Mouse (Mus musculus) forebrain, embryonic 12.5 days (tissue): ENCODE measurements around the gene Gm12569. TPM values are rescaled to one million over a fixed set of nuclear protein-coding genes. Genes with fewer than 3 reads are reported as not detected.

Experiments
- ATAC-seq: fragments of 200-750 bp; cut with Nextera tagmentation; 2 replicates; pipeline ENCODE4 v1.8.0; 2017; ENCODE audit warnings: moderate TSS enrichment; ENCODE audit not compliant: low FRiP score
- H3K27ac ChIP-seq: fragments of 300-500 bp; sonication (generic); 2 replicates; pipeline ENCODE4 v1.5.1; 2016; ENCODE audit warnings: mild to moderate bottlenecking
- H3K27me3 ChIP-seq: fragments of 300-500 bp; sonication (generic); 2 replicates; pipeline ENCODE4 v1.6.1; 2016; ENCODE audit warnings: mild to moderate bottlenecking
- H3K36me3 ChIP-seq: fragments of 300-500 bp; sonication (generic); replicated peaks from 2 replicates; pipeline ENCODE4 v1.6.1; 2016; ENCODE audit warnings: mild to moderate bottlenecking
- H3K4me1 ChIP-seq: fragments of 300-500 bp; sonication (generic); 2 replicates; pipeline ENCODE4 v1.6.1; 2016
- H3K4me2 ChIP-seq: fragments of 300-500 bp; sonication (generic); 2 replicates; pipeline ENCODE4 v1.6.1; 2016; ENCODE audit warnings: mild to moderate bottlenecking, moderate library complexity
- H3K4me3 ChIP-seq: fragments of 300-500 bp; sonication (generic); replicated peaks from 2 replicates; pipeline ENCODE4 v1.5.1; 2016; ENCODE audit warnings: mild to moderate bottlenecking
- H3K9ac ChIP-seq: fragments of 300-500 bp; sonication (generic); 2 replicates; pipeline ENCODE4 v1.6.1; 2016; ENCODE audit warnings: mild to moderate bottlenecking
- H3K9me3 ChIP-seq: fragments of 300-500 bp; sonication (generic); 2 replicates; pipeline ENCODE4 v1.6.1; 2016
- WGBS: fragments of 180-500 bp; shearing (Covaris S2); methylation state at CpG from one replicate; pipeline ENCODE4 v1.1.7; 2016; 5-methylcytosine and 5-hydroxymethylcytosine counted together
- polyA plus RNA-seq: library from polyadenylated mRNA; unstranded; fragments of >200 nt; fragmentation: Nextera tagmentation; extraction: Ambion mirVana; gene quantifications from 2 replicates; pipeline ENCODE4 v1.2.1, GENCODE M21; 2016

The Gm12569 gene
- polyA plus RNA-seq = not detected in 2 replicates

DNA sequence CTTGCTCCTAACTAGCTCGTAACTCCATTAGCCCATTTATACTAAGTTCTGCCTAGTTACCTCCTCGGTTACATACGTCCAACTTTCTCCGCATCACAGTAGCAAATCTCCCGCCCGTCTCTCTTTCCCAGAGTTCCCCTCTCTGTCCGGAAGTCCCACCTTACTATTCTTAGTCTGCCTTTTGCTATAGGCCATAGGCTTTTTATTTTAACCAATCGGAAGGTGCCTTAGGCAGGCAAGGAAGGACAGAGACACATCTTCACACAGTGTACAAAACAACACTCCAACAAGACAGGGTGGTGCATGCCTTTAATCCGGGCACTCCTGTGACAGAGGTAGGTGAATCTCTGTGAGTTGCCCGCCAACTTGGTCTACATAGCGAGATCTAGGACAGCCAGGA lies at the start of gene Gm12569:
TSS of gene Gm12569 (plus strand) at position 166 of the 400 bp plus-strand sequence.
- no peak within 1 kb of the TSS for H3K27ac ChIP-seq
- H3K4me3 ChIP-seq = no peak within 1 kb of the TSS
- WGBS = 95% methylated on average over 11 of the region's 11 CpGs
- H3K27me3 ChIP-seq = no peaks in the 10 kb centered on the region
- H3K36me3 ChIP-seq = no peaks in the 10 kb centered on the region
- no peak within 1 kb of the TSS for H3K4me2 ChIP-seq
- H3K4me1 ChIP-seq = no peaks in the 10 kb centered on the region
- no peak within 1 kb of the TSS for H3K9ac ChIP-seq
- H3K9me3 ChIP-seq = no peaks in the 10 kb centered on the region
- ATAC-seq = no peak

DNA sequence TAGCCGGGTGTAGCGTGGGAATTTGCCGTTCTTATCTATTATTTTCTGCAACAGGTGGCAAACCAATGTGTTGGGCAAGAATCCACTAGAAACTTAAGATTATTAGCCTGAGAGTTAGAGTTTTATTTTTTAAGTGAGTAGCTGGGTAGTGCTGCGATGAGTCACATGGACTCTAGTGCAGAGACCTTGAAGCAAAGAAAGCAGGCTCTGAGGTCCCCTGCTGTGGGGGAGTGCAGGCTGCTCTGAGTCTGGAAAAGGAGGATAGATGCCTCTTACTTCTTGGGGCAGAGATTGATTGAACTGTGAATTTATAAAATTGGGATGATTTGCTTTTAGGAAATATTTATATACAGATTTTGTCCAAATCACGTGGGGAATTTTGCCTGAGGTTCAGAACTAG lies 17.5 kb upstream of the Gm12569 start:
- ATAC-seq = no peak

DNA sequence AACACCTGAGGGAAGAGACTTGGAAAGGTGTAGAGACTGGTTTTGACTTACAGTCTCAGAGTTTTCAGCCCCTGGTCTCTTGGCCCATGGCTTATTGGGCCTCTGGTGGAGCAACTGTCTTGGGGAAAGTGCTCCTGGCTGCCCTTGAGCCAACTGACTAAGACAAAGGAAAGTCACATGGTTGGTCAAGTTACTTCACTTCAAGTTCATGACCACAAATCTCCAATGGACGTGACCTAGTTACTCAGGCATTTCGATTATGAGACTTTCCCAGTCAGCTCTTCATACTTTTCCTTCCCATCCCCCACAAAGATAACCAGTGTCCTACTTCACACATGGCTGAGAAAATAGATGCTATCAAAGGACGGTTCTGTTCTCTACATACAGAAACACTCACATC lies 12.5 kb upstream of the Gm12569 start:
- H3K4me3 ChIP-seq = no peak overlapping the region
- no peak for ATAC-seq
- H3K27ac ChIP-seq = no peak overlapping the region
- no peaks in the 10 kb centered on the region for H3K27me3 ChIP-seq
- H3K4me2 ChIP-seq = no peak overlapping the region
- H3K9ac ChIP-seq = no peak overlapping the region
- H3K4me1 ChIP-seq = no peaks in the 10 kb centered on the region
- H3K36me3 ChIP-seq = no peaks in the 10 kb centered on the region
- no peaks in the 10 kb centered on the region for H3K9me3 ChIP-seq
- WGBS = 85% methylated on average over 3 of the region's 3 CpGs

More for the DNA sequence above, 17.5 kb upstream of the Gm12569 start:
- Histone ChIP-seq H3K36me3 (no peaks in the 10 kb centered on the region), H3K27me3 (no peaks in the 10 kb centered on the region), H3K4me3 (no peak overlapping the region), H3K4me1 (no peaks in the 10 kb centered on the region), H3K27ac (no peak overlapping the region), H3K4me2 (no peak overlapping the region), H3K9ac (no peak overlapping the region), H3K9me3 (no peaks in the 10 kb centered on the region)
- WGBS = 84% methylated on average over 5 of the region's 5 CpGs

DNA sequence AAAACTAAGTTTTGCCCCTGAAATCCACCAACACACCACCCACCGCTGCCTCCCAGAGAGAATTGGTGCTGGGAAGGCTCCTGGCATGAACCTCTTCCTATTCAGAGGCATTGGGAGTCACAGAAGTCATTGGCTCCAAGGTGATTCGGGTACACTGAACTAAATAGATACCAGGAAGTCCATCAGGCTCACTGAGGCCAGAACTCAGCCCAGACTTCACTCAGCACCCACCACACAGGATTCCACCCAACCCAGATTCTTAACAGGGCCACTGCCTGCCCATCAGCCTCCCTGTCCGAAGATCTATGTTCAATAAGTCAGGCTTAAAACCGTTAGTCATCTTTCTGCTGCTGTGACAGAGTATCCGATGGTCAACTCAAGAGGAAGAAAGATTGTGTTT lies 8.8 kb upstream of the Gm12569 start:
- no peaks in the 10 kb centered on the region for H3K27me3 ChIP-seq
- no peaks in the 10 kb centered on the region for H3K4me1 ChIP-seq
- no peak overlapping the region for H3K27ac ChIP-seq
- ATAC-seq = no peak
- no peak overlapping the region for H3K4me3 ChIP-seq
- H3K4me2 ChIP-seq = no peak overlapping the region
- no peaks in the 10 kb centered on the region for H3K9me3 ChIP-seq
- no peaks in the 10 kb centered on the region for H3K36me3 ChIP-seq
- 90% methylated on average over 5 of the region's 5 CpGs for WGBS
- H3K9ac ChIP-seq = no peak overlapping the region

DNA sequence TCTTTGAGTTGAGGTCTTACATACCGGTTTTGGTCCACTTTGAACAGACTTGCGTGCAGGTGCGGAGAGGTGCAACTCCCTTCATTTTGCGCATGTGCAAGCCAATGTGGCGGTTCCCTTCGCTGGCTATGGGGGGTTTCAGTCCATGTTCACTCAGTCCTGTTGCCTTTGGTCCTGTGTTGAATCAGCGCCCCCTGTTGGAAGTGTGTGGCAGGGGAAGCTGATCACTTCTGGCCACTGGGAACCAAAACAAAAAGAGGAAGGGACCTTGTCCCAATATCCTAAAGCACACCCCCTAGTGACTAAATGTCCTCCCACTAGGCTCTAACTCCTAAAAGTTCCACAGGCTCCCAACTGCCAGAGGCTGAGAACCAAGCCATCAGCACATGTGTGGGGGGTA lies 6.3 kb upstream of the Gm12569 start:
- no peak overlapping the region for H3K27ac ChIP-seq
- WGBS = 84% methylated on average over 7 of the region's 7 CpGs

DNA sequence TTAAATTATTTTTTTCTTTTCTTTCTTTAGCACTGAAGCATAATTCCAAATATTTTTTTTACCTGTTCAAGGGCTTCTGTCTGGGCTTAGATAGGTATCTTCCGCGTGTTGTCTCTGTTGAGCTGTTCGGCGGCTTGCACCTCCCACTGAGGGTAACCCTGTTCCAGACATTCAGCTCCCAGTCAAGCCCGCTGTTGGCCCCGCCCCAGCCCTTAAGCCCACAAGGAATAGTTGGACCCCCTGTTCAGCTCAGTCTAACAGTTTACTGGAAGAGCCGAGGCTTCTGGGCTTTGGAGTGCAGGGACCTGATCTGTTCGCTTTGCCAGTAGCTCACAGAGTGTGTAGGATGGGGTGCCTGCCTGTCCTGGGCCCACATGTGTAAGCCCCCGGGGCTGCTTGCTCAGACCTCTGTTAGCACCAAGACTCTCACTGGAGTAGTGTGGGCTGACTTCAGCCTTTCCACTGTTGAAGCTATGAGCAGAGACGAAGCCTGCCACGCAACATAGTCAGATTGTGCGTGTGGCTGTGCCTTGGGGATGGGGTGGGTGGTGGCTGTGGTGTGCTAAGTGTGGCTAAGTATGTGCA lies 785 bp upstream of the Gm12569 start:
- no peak overlapping the region for H3K9ac ChIP-seq
- H3K4me1 ChIP-seq = no peaks in the 10 kb centered on the region
- WGBS = 84% methylated on average over 12 of the region's 12 CpGs
- ATAC-seq = no peak
- no peak overlapping the region for H3K27ac ChIP-seq
- H3K9me3 ChIP-seq = no peaks in the 10 kb centered on the region
- no peaks in the 10 kb centered on the region for H3K36me3 ChIP-seq
- H3K27me3 ChIP-seq = no peaks in the 10 kb centered on the region
- no peak overlapping the region for H3K4me2 ChIP-seq
- H3K4me3 ChIP-seq = no peak overlapping the region

More for the DNA sequence above, 6.3 kb upstream of the Gm12569 start:
- Histone ChIP-seq H3K36me3 (no peaks in the 10 kb centered on the region), H3K9ac (no peak overlapping the region), H3K27me3 (no peaks in the 10 kb centered on the region), H3K9me3 (no peaks in the 10 kb centered on the region), H3K4me3 (no peak overlapping the region), H3K4me1 (no peaks in the 10 kb centered on the region), H3K4me2 (no peak overlapping the region)
- no peak for ATAC-seq

DNA sequence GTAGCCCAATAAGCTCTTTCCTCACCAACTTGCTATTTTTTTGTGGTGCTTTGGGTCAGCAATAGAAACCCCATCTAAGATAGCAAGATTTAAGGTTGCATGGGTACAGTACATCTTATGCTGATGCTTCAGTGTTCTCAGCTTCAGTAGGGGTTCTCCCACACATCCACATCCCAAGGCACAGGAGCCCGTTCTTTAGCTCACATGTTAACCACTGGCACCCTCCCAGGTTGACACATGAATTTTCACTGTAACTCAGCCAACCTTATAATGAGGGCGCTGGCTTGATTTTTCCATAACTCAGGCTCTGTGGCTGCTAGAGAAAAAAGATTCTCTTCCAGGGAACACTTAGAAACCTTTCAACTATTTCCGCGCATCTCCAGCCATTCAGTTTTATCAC lies 6.8 kb downstream of the Gm12569 start:
- ATAC-seq = no peak
- 93% methylated on average over 4 of the region's 4 CpGs for WGBS
- no peak overlapping the region for H3K27ac ChIP-seq

DNA sequence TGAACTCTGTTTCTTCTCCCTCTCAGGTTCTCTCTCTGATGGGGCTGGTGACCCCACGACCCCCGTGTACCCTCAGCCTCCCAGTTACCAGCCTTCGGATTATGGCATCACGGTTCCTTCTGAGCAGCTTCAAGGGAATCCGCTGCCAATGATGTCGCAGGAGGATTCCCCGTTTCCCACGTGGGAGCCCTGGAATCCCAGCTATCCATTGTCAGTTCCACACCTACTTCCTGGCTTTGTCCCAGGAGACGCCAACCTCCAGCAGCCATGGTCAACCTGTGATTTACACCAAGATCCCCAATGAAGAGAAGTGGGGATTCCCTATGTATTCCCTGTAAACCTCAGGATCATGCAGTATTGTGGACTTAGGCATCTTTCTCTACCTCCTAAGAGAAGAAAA lies 14.4 kb downstream of the Gm12569 start:
- H3K9ac ChIP-seq = no peak overlapping the region
- no peaks in the 10 kb centered on the region for H3K27me3 ChIP-seq
- no peak overlapping the region for H3K4me2 ChIP-seq
- H3K36me3 ChIP-seq = no peaks in the 10 kb centered on the region
- no peaks in the 10 kb centered on the region for H3K4me1 ChIP-seq
- no peak overlapping the region for H3K27ac ChIP-seq
- no peak overlapping the region for H3K4me3 ChIP-seq
- WGBS = 83% methylated on average over 9 of the region's 9 CpGs
- H3K9me3 ChIP-seq = no peaks in the 10 kb centered on the region
- no peak for ATAC-seq

More for the DNA sequence above, 6.8 kb downstream of the Gm12569 start:
- Histone ChIP-seq H3K9ac (no peak overlapping the region), H3K27me3 (no peaks in the 10 kb centered on the region), H3K4me3 (no peak overlapping the region), H3K9me3 (no peaks in the 10 kb centered on the region), H3K4me2 (no peak overlapping the region), H3K36me3 (no peaks in the 10 kb centered on the region), H3K4me1 (no peaks in the 10 kb centered on the region)

DNA sequence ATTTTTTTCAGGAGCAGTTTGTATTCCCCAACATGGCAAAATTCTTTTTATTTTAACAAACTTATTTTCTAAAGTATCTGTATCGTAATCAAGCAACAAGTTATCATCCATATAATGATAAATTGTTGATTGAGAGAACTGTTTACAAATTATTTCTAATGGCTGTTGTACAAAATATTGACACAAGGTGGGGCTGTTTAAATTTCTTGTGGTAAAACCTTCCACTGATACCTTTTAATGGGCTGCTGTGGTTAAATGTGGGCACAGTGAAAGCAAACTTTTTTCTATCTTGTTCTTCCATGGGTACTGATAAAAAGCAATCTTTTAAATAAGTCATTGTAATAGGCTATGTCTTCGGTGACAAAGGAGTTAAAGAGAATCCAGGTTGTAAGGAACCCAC lies 22.6 kb downstream of the Gm12569 start:
- Histone ChIP-seq H3K9ac (no peak overlapping the region), H3K4me1 (no peaks in the 10 kb centered on the region), H3K9me3 (no peaks in the 10 kb centered on the region), H3K36me3 (no peaks in the 10 kb centered on the region), H3K4me2 (no peak overlapping the region), H3K4me3 (no peak overlapping the region), H3K27me3 (no peaks in the 10 kb centered on the region), H3K27ac (no peak overlapping the region)
- no peak for ATAC-seq
- 94% methylated on average over 2 of the region's 2 CpGs for WGBS

DNA sequence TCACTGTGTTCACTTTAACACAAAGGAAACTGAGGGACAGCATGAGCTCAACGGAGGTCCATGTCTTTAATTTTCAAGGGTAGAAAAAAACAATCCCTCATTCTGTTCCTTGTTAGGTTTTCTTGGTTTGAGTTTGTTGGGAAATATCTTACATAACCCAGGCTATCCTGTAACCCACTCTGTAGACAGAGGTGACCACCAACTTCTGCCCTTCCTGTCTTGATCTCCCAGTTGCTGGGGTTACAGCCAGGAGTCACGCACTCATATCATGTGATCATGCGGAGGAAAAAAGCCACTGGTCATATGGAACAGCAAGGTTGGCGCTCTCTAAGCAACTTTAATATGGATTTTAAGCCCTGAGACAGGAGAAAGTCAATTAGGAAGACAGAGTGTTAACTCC lies 36.7 kb downstream of the Gm12569 start:
- Histone ChIP-seq H3K9me3 (no peaks in the 10 kb centered on the region), H3K4me3 (no peak overlapping the region), H3K4me1 (peaks cover under 1% of the 10 kb centered on the region; the same call in 1 of the 2 replicates), H3K9ac (no peak overlapping the region), H3K36me3 (no peaks in the 10 kb centered on the region), H3K27ac (no peak overlapping the region), H3K27me3 (no peaks in the 10 kb centered on the region), H3K4me2 (no peak overlapping the region)
- no peak for ATAC-seq
- 87% methylated on average over 4 of the region's 4 CpGs for WGBS

DNA sequence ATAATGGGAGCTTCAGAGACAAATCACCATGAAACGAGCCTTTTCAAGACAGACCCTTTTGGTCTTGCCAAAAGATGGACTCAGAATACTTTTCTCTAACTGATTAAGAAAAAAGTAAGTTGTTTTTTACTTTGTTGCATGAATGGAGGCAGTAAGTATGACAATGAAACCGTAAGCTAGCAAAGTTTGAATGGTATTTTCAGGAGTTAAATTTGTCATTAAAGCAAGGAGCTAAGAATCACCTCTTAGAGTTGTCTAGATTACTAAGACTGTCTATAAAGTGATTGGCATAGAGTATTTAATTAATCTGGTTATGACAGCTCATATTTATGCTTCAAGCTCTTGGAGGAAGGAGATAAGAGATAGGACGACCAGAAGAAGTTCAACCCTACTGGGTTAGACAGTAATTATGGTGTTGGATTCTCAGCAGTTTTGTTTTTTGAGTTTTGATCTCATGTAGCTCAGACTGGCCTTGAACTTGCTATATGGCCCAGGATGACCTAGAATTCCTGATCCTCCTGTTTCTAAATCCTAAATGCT lies 41.5 kb downstream of the Gm12569 start, which contains the start of gene Clk4:
TSS of gene Clk4 (plus strand) at position 51 of the 540 bp plus-strand sequence.
- Histone ChIP-seq H3K9ac (peak within 1 kb of the TSS; percentile 67), H3K4me3 (peak within 1 kb of the TSS; percentile 79), H3K4me1 (peaks cover 27% of the 10 kb centered on the region), H3K27ac (peak within 1 kb of the TSS; percentile 93), H3K9me3 (no peaks in the 10 kb centered on the region), H3K4me2 (peak within 1 kb of the TSS; percentile 79), H3K27me3 (no peaks in the 10 kb centered on the region), H3K36me3 (0 out of 2 replicates have a peak, but pooled peaks cover under 1% of the 10 kb centered on the region)
- WGBS = 77% methylated on average over 3 of the region's 3 CpGs
- ATAC-seq = no peak

DNA sequence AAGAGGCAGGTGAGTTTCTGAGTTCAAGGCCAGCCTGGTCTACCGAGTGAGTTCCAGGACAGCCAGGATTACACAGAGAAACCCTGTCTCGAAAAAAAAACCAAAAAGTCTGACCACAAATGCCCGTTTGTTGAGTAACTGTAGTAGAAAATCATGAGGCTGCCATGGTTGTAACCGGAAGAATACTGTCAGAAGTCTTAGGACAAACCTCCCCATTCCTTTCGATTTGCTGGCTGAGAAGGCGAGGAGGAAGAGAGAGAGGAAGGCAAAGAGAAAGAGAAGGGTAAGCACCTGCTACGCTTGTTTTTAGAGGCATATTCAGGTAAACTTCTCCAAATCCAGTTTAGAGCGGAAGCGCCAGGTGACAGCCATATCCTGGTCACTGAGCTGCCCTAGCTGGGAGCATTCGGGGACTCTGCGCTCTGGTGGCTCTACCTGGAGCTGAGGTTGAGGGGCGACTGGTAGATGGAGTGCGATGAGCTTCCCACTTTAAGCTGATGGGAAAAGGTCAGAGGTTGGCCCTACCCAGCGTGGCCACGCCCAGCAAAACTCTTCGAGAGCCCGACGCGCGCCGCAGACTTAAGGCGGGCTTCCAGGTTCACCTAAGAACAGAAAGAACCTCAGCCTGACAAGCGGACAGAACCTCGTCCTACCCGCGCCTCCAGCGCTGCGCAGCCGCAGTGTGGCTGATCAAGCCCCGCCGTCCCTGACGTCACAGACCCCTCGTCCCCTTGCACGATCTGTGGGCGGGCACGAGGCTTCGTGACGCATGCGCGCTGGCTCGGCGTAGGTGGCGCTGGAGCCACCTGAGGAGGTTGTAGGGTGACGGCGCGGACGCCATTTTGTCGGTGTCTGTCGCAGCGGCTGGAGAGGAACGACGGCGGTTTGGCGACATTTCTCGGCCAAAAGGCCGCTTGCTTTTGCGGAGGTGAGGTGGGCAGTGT lies 42.3 kb downstream of the Gm12569 start, which contains the start of gene BC049762:
TSS of gene BC049762 (minus strand) at position 705 of the 944 bp plus-strand sequence.
- 9% methylated on average over 57 of the region's 57 CpGs for WGBS
- peaks cover 5% of the 10 kb centered on the region; the same call in 1 of the 2 replicates for H3K36me3 ChIP-seq
- H3K4me2 ChIP-seq = peak within 1 kb of the TSS; percentile 79
- H3K9ac ChIP-seq = peak within 1 kb of the TSS; percentile 87
- H3K27me3 ChIP-seq = no peaks in the 10 kb centered on the region
- H3K4me3 ChIP-seq = peak within 1 kb of the TSS; percentile 79
- ATAC-seq = peak; percentile 98
- peaks cover 27% of the 10 kb centered on the region for H3K4me1 ChIP-seq
- peak within 1 kb of the TSS; percentile 93 for H3K27ac ChIP-seq
- no peaks in the 10 kb centered on the region for H3K9me3 ChIP-seq
